Mouse (Mus musculus) MEL (cell line): ENCODE data around the gene Cavin4. TPM values are rescaled to one million over a fixed set of nuclear protein-coding genes. Genes with fewer than 3 reads are reported as not detected.

Experiments used
- DNase-seq: peaks from one replicate; pipeline ENCODE4 v3.0.0; 2011; ENCODE audit warnings: low read depth, low spot score
- H3K27ac ChIP-seq: 2 replicates; pipeline ENCODE4 v1.5.1; 2012; ENCODE audit warnings: low read depth, mild to moderate bottlenecking, control low read depth, low read length, moderate library complexity; ENCODE audit not compliant: control insufficient read depth
- H3K27me3 ChIP-seq, 2 experiments: fragments of 150-350 bp in 1 of 2; sonication (generic) in 1 of 2; 2 replicates each; pipeline ENCODE4 v1.6.1; 2012; ENCODE audit warnings: low read length in 2 of 2, mild to moderate bottlenecking in 2 of 2, improper control_type of control experiment in 1 of 2, moderate library complexity in 1 of 2; ENCODE audit not compliant: insufficient read depth in 2 of 2, control insufficient read depth in 1 of 2
- H3K36me3 ChIP-seq, 2 experiments: 2 replicates each; pipeline ENCODE4 v1.6.1; 2012 to 2014; ENCODE audit warnings: low read length in 2 of 2, improper control_type of control experiment in 1 of 2, inconsistent platforms in 1 of 2, mild to moderate bottlenecking in 1 of 2; ENCODE audit not compliant: insufficient read depth in 2 of 2, control insufficient read depth in 1 of 2
- H3K4me1 ChIP-seq, 2 experiments: fragments of 150-350 bp in 1 of 2; sonication (generic) in 1 of 2; 2 replicates each; pipeline ENCODE4 v1.6.1; 2012; ENCODE audit warnings: low read length in 2 of 2, improper control_type of control experiment in 1 of 2, mild to moderate bottlenecking in 1 of 2; ENCODE audit not compliant: insufficient read depth in 2 of 2, control insufficient read depth in 1 of 2
- H3K4me3 ChIP-seq, 2 experiments: fragments of 150-350 bp in 1 of 2; sonication (generic) in 1 of 2; 2 replicates each; pipeline ENCODE4 v1.5.1; 2012; ENCODE audit warnings: low read depth in 2 of 2, low read length in 2 of 2, mild to moderate bottlenecking in 2 of 2, moderate library complexity in 2 of 2, control low read depth in 1 of 2, improper control_type of control experiment in 1 of 2; ENCODE audit not compliant: control insufficient read depth in 1 of 2, insufficient read depth in 1 of 2
- H3K79me2 ChIP-seq: 2 replicates; pipeline ENCODE4 v1.6.1; 2012; ENCODE audit warnings: mild to moderate bottlenecking, low read length, moderate library complexity; ENCODE audit not compliant: control insufficient read depth, poor library complexity, insufficient read depth
- H3K9ac ChIP-seq: 2 replicates; pipeline ENCODE4 v1.6.1; 2012; ENCODE audit warnings: low read depth, mild to moderate bottlenecking, control low read depth, low read length, moderate library complexity; ENCODE audit not compliant: control insufficient read depth, poor library complexity, severe bottlenecking
- H3K9me3 ChIP-seq: fragments of 150-350 bp; sonication (generic); replicated peaks from 2 replicates; pipeline ENCODE4 v1.6.1; 2012; ENCODE audit warnings: mild to moderate bottlenecking, low read length, improper control_type of control experiment, moderate library complexity; ENCODE audit not compliant: insufficient read depth
- CTCF ChIP-seq, 3 experiments: IDR thresholded peaks in 2 of 3; conservative IDR thresholded peaks in 1 of 3; 2 replicates each; pipeline ENCODE4 v1.5.1; 2011 to 2012; ENCODE audit warnings: low read length in 3 of 3, low read depth in 2 of 3, mild to moderate bottlenecking in 2 of 3, improper control_type of control experiment in 1 of 3, inconsistent platforms in 1 of 3, mixed read lengths in 1 of 3, moderate library complexity in 1 of 3; ENCODE audit not compliant: control insufficient read depth in 1 of 3, insufficient read depth in 1 of 3, poor library complexity in 1 of 3, severe bottlenecking in 1 of 3
- ELF1 ChIP-seq: IDR thresholded peaks from 2 replicates; pipeline ENCODE4 v1.6.1; 2014; ENCODE audit warnings: low read depth, mild to moderate bottlenecking, inconsistent platforms, low read length, improper control_type of control experiment, moderate library complexity
- ETS1 ChIP-seq: IDR thresholded peaks from 2 replicates; pipeline ENCODE4 v1.6.1; 2012; ENCODE audit warnings: low read depth, mild to moderate bottlenecking, inconsistent platforms, low read length, improper control_type of control experiment, moderate library complexity
- POLR2A ChIP-seq, 2 experiments: IDR thresholded peaks; 2 replicates each; pipeline ENCODE4 v1.6.1; 2011 to 2012; ENCODE audit warnings: low read length in 2 of 2, mild to moderate bottlenecking in 2 of 2, control low read depth in 1 of 2, improper control_type of control experiment in 1 of 2, low read depth in 1 of 2, moderate library complexity in 1 of 2; ENCODE audit not compliant: control insufficient read depth in 1 of 2, insufficient read depth in 1 of 2, poor library complexity in 1 of 2
- POLR2AphosphoS2 ChIP-seq: IDR thresholded peaks from 2 replicates; pipeline ENCODE4 v1.6.1; 2011; ENCODE audit warnings: low read length, improper control_type of control experiment
- POLR2AphosphoS5 ChIP-seq: IDR thresholded peaks from 2 replicates; pipeline ENCODE4 v1.6.1; 2012; ENCODE audit warnings: low read depth, borderline replicate concordance, mild to moderate bottlenecking, inconsistent platforms, low read length, moderate library complexity, mixed read lengths
- RAD21 ChIP-seq: IDR thresholded peaks from 2 replicates; pipeline ENCODE4 v1.6.1; 2011; ENCODE audit warnings: mild to moderate bottlenecking, low read depth, low read length, improper control_type of control experiment
- SIN3A ChIP-seq: IDR thresholded peaks from 2 replicates; pipeline ENCODE4 v1.6.1; 2012; ENCODE audit warnings: low read length, improper control_type of control experiment, inconsistent platforms
- SMC3 ChIP-seq: IDR thresholded peaks from 2 replicates; pipeline ENCODE4 v1.6.1; 2011; ENCODE audit warnings: low read depth, low read length, improper control_type of control experiment
- USF1 ChIP-seq: IDR thresholded peaks from 2 replicates; pipeline ENCODE4 v1.6.1; 2014; ENCODE audit warnings: low read depth, mild to moderate bottlenecking, inconsistent platforms, low read length, improper control_type of control experiment, moderate library complexity
- USF2 ChIP-seq, 2 experiments: IDR thresholded peaks; 2 replicates each; pipeline ENCODE4 v1.6.1; 2011 to 2012; ENCODE audit warnings: improper control_type of control experiment in 2 of 2, low read length in 2 of 2, borderline replicate concordance in 1 of 2, inconsistent platforms in 1 of 2, low read depth in 1 of 2, mild to moderate bottlenecking in 1 of 2; ENCODE audit not compliant: insufficient read depth in 1 of 2
- ZKSCAN1 ChIP-seq: IDR thresholded peaks from 2 replicates; pipeline ENCODE4 v1.6.1; 2012; ENCODE audit warnings: low read depth, mild to moderate bottlenecking, inconsistent platforms, low read length, improper control_type of control experiment, moderate library complexity
- ZMIZ1 ChIP-seq: IDR thresholded peaks from 2 replicates; pipeline ENCODE4 v1.6.1; 2012; ENCODE audit warnings: low read depth, mild to moderate bottlenecking, inconsistent platforms, low read length, improper control_type of control experiment, moderate library complexity
- ZNF384 ChIP-seq: IDR thresholded peaks from 2 replicates; pipeline ENCODE4 v1.6.1; 2012; ENCODE audit warnings: low read depth, mild to moderate bottlenecking, inconsistent platforms, low read length, improper control_type of control experiment
- polyA plus RNA-seq, 2 experiments: library from polyadenylated mRNA; stranded (reverse) in 1 of 2; unstranded in 1 of 2; fragments of >175 nt in 1 of 2; fragments of >200 nt in 1 of 2; gene quantifications; 2 replicates each; pipeline versions ENCODE4 v1.2.1 to v1.2.4; 2012; ENCODE audit warnings: low replicate concordance in 2 of 2, low read depth in 1 of 2; ENCODE audit not compliant: insufficient read length in 2 of 2, insufficient read depth in 1 of 2, missing spikeins in 1 of 2
- total RNA-seq: library from RNA; depleted of rRNA; stranded (reverse); fragments of 300-350 nt; gene quantifications from 2 replicates; pipeline ENCODE4 v1.2.3, GENCODE M21; 2012

Gene Cavin4
- total and polyA plus RNA-seq, 3 experiments: not detected

GRCm38 (mm10) chr4:48680648-48681343, 17.5 kb downstream of the Cavin4 start:
- Histone ChIP-seq H3K27me3 (no peaks in the 10 kb centered on the region), H3K27ac (no peak overlapping the region), H3K9me3 (no peaks in the 10 kb centered on the region), H3K9ac (no peak overlapping the region), H3K79me2 (peaks cover 20% of the 10 kb centered on the region), H3K36me3 (peaks cover 0 to 5% of the 10 kb centered on the region in 2 experiments; a peak in 3 of 4 replicates), H3K4me3 (no peak overlapping the region), H3K4me1 (peaks cover 0 to 5% of the 10 kb centered on the region in 2 experiments; a peak in 2 of 4 replicates)
- peak; percentile 82 for DNase-seq
- TF ChIP-seq ETS1: 0 out of 2 replicates have a peak, but pooled peaks have one; percentile 7
- TF ChIP-seq ZNF384: peak; percentile 87
- 0 out of 2 replicates have a peak, but pooled peaks have one; percentile 34 for TF ChIP-seq ELF1
- no peak for TF ChIP-seq USF2 (IDR thresholded peaks at IDR 0.05; ENCODE audit: borderline replicate concordance in 1 of 2, insufficient read depth in 1 of 2, low read depth in 1 of 2, low read length in 2 of 2)
- peak in 1 of 2 experiments; percentile 35; a peak in 1 of 4 replicates for TF ChIP-seq POLR2A (IDR thresholded peaks at IDR 0.05; ENCODE audit: control insufficient read depth in 1 of 2, insufficient read depth in 1 of 2, low read depth in 1 of 2, low read length in 2 of 2, poor library complexity in 1 of 2)
- TF ChIP-seq SIN3A: peak; percentile 55; the same call in 1 of the 2 replicates
- peak; percentile 27 to 61 (median 50); a peak in 5 of 6 replicates for TF ChIP-seq CTCF (IDR thresholded peaks at IDR 0.05 in 2 of 3, conservative IDR thresholded peaks at IDR 0.05 in 1 of 3; ENCODE audit: control insufficient read depth in 1 of 3, insufficient read depth in 1 of 3, low read depth in 2 of 3, low read length in 3 of 3, poor library complexity in 1 of 3, severe bottlenecking in 1 of 3)
- peak; percentile 28; the same call in 1 of the 2 replicates for TF ChIP-seq SMC3
- TF ChIP-seq RAD21: peak; percentile 49
- no peak for TF ChIP-seq ZMIZ1
- TF ChIP-seq USF1: no peak
- TF ChIP-seq POLR2AphosphoS2: no peak; the same call in 1 of the 2 replicates

- Histone ChIP-seq H3K4me1 (peaks cover 0 to 5% of the 10 kb centered on the region in 2 experiments; a peak in 2 of 4 replicates), H3K36me3 (peaks cover 0 to 5% of the 10 kb centered on the region in 2 experiments; a peak in 3 of 4 replicates), H3K9me3 (no peaks in the 10 kb centered on the region), H3K27ac (peak overlapping the region; percentile 71), H3K79me2 (peaks cover 20% of the 10 kb centered on the region), H3K4me3 (peak overlapping the region; percentile 70 to 75), H3K27me3 (no peaks in the 10 kb centered on the region), H3K9ac (peak overlapping the region; percentile 80)
- DNase-seq: peak; percentile 18
- TF ChIP-seq POLR2AphosphoS2 (peak; percentile 3; the same call in 1 of the 2 replicates), ZKSCAN1 (no peak), POLR2AphosphoS5 (no peak; the same call in 1 of the 2 replicates)
Measured at GRCm38 (mm10) chr4:48683126-48683525, 19.8 kb downstream of the Cavin4 start.
